Mouse (Mus musculus) frontal cortex, adult (tissue): ENCODE results near the gene Rps19bp1.

ENCODE experiments used
- ATAC-seq: cut with Nextera tagmentation; 2 replicates; pipeline ENCODE4 v1.9.2; 2017; ENCODE audit warnings: mild to moderate bottlenecking, moderate library complexity, mixed read lengths; ENCODE audit not compliant: low TSS enrichment

The Rps19bp1 gene

DNA sequence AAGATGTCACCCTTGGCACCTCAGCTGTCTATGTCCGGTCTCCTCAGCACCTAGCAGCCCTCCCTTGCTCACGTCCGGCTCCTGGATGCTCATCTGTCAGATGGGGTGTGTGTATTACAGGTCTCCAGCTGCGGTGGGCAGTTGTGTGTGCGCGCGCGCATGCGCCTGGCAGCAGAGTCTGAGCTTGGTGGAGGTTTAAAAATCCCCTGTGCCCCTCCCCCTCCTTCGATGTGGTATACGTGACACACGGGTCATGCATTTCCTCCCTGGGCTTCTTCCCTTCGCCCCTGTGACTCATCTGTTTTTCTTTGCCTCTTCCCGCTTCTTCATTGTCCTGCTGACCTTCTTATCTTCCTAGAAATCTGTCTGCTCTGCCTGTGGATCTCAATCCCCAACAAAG, 44.9 kb downstream of the Rps19bp1 start:
- ATAC-seq, result no peak

DNA sequence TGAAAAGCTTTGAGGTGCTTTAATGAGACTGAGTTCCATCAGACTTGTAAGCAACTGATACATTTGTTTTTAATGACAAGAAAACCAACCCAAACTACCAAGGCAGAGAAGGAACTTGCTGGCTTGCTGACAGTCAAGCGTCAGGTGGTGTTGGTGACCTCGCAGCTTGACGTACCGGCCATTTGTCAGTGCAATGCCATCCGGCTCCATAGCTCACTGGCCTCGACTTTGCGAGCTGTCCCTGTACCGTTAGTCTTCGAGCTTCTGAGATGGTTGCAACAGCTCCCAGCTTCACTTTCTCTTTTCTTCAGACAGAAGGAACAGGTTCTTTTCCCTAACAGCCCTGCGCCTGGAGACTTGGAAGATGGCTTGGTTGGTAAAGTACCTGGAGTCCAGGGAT, 46.6 kb downstream of the Rps19bp1 start:
- ATAC-seq, result no peak

DNA sequence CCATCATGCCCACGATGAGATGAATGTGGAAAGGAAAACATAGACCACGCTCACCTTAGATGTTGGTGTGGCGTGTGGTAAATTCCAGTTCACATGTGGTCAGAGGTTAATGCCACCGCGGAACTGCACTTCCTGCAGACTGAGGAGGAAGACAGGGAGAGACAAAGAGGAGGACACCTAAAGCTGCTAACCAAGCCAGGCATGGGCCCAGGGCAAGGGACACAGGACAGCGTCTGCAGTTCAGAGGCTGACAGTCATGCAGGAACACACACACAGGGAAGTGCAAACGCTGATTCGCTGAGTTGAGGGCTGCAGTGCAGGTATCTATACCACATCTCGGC, 47.7 kb downstream of the Rps19bp1 start:
- ATAC-seq, result no peak

DNA sequence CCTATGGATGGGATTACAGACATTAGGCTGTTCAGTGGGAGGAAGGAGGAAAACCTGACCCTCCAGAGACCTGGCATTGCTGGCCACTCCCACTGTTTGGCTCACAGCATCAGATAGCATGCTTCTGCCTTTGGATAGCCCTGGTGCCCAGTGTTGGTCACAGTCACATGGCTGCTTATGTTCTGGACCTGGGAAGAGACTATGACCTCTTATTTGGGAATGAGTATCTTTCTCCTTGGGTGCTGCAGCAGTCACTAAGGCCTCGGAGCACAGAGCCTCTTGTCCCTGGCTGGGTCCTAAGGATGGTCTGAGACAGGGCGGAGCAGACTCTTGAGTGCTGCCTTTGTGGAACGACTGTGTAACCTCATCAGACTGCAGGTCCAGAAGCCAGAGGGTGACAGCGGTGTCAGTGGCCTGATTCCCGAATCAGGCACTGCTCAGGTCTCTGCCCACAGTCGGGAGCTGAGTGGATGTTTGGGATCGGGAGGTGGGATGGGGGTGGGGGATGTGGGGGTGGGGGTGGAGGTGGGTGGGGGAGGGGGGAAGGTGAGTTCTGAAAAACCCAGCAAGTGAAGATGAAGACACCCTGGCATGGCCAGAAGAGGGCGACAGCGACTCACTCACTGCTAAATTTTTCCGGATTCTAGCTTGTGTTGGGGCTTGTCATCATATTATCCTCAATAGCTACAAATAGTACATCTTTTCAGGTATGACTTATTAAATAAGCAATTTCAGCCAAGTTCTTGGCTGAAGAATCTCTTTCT, 48.2 kb downstream of the Rps19bp1 start:
- ATAC-seq, result no peak

DNA sequence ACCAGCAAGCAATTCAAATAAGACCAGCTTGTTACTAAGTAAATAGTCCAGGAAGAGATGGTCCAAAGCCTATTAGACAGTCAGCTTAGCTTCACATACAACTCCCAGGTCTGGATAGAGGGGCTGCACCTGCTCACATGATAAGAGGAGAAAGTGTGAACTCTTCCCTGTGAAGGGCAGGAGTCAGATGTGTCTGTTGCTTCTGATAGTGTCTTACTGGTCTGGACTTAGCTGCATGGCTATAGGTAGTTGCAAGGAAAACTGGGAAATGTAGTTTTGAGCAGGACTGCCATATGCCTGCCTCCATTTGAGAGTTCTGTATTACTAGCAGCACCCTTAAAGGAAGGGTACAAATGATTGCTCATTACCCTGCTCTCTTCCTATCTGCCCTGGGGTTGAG, 50.4 kb downstream of the Rps19bp1 start:
- no peak for ATAC-seq
